Mouse (Mus musculus) erythroblast, embryonic 14.5 days (primary cell): ENCODE data around the gene Adamtsl4.

ENCODE experiments used
- GATA1 ChIP-seq: IDR thresholded peaks from 2 replicates; pipeline ENCODE4 v1.6.1; 2012; ENCODE audit warnings: low read length, inconsistent platforms, mixed read lengths
- TAL1 ChIP-seq: IDR thresholded peaks from 3 replicates; pipeline ENCODE4 v1.6.1; 2012; ENCODE audit warnings: low read length, inconsistent platforms, mixed read lengths

GRCm38 (mm10) chr3:95694808-95695703 is 7.3 kb upstream of the Adamtsl4 start:
- TF ChIP-seq GATA1 = no peak
- no peak for TF ChIP-seq TAL1
